Mouse (Mus musculus) lung, postnatal 0 days (tissue): Measurements from ENCODE around the gene Grasp.

Source experiments
- CTCF ChIP-seq: IDR thresholded peaks from 2 replicates; pipeline ENCODE4 v1.5.1; 2016; ENCODE audit warnings: antibody characterized with exemption, mild to moderate bottlenecking
- EP300 ChIP-seq: IDR thresholded peaks from 2 replicates; pipeline ENCODE4 v1.6.1; 2016; ENCODE audit warnings: antibody characterized with exemption, mild to moderate bottlenecking, control low read depth

DNA sequence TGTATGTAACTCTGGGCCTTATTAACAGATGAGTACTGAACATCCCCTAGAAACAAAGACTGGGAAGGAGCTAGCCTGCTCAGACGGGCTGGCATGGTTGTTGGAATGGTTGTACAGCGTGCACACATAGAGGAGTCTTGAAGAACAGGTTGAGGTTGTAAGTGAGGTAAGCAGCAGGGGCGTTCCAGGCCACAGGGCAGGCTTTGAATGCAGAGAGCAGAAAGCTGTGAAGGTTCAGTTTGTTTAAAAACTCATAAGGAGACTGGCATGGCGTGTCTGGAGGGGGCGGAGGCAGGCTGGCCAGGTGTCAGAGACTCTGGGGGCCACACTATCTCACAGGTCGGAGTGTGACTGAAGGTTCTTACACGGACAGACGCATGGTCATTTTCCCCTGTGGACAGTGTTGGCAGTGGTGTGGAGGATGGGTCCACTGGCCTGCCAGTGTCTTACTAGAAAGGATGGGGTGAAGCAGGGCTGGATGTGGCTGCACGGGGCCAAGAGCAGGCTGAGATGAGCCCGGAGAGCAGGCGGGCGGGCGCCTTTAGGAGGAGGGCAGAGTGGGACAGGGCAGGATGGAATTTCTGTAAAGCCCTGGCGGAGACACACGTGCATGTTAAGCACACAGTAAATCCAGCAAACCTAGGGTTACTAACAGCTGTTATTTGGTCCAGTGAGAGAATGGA lies 26.4 kb upstream of the Grasp start:
- TF ChIP-seq EP300 (no peak), CTCF (no peak)
